Mouse (Mus musculus): Measurements from ENCODE around the gene Sf3b3.

DNA sequence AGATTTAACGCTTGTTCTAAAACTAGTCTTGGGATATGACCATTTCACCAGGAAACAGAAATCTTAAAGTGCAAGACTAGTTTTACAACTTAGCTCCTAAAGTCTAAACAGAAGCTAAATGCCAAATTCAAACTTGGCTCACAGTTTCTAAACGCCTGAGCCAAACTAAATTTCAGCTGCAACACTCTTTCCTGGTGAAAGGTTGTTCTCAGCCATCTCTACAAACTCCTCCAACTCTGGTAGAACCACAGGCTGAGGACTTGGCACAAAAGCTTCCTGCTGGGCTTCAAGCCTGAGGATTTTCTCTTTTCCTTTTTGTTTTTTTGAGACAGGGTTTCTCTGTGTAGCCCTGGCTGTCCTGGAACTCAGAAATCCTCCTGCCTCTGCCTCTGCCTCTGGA, 26.3 kb downstream of the Sf3b3 start:
- TF ChIP-seq CTCF (IDR thresholded peaks at IDR 0.05; ENCODE audit: insufficient read depth, low read length) (no peak), POLR2A (IDR thresholded peaks at IDR 0.05; ENCODE audit: borderline replicate concordance, extremely low read depth, low read depth, low read length) (no peak)
